Mouse (Mus musculus): ENCODE measurements around the gene Cdc42ep2.
A peak's percentile ranks its signal among the peaks of the same experiment; 100 is the strongest.
"Not testable (repeated sequence)": the region's sequence is repeated elsewhere in the genome, so short reads cannot be mapped to it uniquely, and the experiment has no call there.

Gene Cdc42ep2

DNA sequence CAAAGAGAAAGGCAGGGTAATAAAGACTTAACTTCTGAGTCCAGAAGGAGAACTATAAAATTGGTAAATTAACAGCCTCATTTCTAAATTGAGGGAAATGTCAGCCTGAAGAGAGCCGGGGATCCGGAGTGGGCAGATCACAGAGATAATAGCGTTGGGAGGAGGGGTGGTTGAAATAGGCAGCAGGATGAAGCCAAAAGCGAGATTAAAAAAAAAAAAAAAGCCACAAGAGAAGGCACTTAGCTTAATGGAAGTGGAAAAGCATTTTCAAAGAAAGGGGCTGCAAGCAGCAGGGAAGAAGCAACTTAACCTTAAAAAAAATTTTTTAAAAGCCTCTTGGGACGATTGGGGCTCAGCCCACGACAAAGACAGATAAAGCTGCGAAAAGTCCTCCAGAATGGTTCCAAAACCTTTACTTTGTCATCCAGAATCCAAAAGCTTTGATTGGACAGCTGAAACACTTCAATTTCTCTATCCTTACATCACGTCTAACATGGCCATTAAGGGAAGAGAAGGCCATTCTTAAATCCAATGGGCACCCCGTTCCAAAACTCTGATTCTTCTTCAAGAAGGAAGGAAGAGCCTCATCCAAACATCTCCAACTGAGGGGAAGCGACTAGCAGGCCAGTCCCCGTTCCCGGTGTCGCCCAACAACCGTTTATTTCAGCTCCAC, 13.1 kb downstream of the Cdc42ep2 start:
- DNase-seq: no peak

DNA sequence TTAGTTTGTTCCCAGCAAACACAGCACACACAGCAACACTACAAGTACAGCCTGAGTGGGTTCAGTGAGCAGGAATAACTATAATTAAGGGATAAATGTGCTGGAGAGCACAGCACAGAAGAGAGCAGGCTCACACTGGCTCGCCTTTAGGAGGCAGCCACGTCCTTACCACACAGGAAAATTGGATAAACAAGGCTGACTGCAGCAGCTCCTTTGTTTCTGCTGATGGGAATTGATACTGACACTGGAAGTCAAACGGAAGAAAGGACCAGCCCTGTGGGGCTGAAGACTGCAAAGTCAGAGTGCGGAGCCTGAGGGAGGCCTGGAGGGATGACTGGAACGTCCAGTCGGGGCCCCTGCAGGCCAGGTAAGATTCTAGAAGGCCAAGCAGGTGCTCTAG, 14.4 kb downstream of the Cdc42ep2 start:
- DNase-seq: no peak

DNA sequence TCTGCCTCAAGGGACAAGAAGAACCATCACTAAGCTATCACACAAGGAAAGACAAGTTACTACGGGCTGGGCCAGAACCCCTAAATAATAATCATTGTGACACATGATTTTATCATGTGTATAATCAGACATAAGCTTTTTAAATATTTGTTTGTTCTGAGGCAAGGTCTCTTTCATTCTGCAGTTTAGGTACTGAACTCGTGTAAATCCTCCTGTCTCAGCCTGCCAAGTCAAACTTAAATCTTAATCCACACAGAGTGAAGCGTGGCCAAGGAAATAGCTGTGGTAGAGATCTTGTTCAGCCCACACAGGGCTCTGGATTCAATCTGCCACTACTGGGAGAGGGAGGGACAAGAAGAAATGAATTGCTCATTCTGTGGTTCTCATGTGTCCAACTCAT, 17.3 kb downstream of the Cdc42ep2 start:
- DNase-seq: no peak

DNA sequence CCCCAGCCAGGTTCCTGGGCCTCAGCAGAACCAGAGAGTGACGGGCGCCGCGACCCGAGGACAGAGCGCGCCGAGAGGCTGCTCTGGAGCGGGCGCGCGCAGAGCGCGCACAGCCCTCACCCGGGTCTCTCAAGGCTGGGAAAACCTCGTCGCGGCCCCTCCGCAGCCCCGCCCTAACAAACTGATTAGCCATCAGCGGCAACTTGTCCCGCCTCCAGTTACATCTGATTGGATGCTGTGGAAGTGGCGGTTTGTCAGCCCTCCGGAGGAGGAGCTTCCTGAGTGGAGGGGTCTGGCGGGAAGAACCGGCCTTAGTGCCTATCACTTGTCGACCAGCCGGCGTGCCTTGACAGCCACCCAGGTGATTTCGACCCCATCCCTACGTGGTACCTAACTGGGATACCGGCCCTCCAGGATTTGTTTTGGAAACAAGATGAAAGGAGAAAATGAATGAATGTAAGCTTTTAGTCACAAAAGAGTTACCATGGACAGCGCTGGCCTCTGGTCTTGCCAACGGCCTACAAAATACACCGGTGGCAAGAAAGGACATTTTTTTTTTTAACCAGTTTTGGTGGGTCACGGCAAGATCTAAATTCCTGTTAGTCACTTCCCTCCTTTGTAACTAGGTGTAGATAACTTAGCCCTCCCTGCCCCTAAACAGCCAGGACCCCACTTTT, 30.5 kb downstream of the Cdc42ep2 start, which contains the start of gene Tigd3:
Tigd3 (minus strand) TSS at position 148 of the 677 bp plus-strand sequence.
- DNase-seq: peak; percentile 96

DNA sequence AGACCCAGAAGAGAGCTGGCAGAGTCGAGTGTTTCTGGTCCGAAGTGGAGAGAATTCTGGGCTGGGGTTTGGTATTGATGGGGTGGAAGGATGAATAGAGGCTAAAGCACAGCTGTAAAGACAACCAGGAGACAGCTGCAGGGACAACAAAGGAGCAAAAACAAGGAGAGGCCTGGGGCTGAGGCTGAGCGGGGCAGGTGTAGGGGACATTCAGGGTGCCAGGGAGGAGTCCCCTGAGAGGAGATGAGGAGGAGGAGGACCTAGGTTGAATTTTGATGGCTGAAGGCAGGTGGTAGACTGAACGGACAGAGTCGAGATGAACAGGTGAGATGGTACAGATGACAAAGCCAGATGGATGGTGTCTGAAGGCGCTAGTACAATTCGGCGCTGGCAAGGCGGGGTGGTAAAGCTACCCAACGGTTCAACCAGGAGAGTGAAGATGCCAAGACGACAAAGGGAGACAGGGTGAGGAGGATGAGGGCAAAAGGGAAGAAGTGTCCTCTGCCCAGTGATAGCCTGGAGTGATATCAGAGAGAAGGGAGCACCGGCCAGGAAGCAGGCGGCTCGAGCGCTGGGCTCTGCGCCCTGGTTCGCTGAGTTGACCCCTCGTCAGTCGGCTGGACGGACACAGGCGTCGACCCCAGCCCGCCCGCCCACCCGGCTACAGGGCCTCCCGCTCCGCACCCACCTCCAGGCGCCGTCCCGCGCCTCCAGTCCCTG, 31.2 kb downstream of the Cdc42ep2 start:
- DNase-seq: no peak

DNA sequence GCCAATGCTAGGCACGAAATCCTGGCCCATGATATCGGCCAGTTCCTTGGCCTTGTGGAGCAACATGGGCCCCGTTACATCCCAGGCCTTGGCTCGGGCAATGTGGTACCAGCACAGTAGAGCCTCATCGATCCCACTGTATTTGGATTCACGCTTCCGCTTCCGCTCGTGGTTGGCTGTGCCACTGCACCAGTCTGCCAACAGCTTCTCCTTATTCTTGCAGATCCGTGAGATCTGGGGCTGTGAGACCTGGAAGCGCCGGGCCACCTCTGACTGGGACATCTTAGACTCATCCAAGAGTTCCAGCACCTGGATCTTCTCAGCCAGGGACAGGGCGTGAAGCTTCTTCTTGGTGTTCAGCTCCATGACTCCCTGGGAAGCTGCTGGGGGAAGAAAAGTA, 31.9 kb downstream of the Cdc42ep2 start:
- no peak for DNase-seq

DNA sequence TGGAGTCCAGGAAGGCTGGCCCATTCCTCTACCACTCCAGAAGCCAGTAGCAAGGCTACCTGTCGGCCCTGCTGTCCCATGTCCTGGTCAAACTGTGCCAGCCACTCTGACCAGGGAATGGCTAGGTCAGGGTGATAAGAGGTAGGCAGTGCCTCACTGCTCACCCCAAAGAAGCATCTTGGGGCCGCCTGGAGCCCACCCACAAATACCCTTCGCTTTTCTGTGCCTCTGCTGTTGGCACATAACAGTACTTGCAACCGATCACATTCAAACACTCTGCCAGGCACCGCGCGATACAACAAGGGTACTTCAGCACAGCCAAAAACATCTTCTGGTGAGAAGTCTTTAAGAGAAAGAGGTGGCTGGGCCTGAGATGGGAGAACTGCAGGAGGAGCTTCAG, 32.4 kb downstream of the Cdc42ep2 start:
- DNase-seq: no peak

DNA sequence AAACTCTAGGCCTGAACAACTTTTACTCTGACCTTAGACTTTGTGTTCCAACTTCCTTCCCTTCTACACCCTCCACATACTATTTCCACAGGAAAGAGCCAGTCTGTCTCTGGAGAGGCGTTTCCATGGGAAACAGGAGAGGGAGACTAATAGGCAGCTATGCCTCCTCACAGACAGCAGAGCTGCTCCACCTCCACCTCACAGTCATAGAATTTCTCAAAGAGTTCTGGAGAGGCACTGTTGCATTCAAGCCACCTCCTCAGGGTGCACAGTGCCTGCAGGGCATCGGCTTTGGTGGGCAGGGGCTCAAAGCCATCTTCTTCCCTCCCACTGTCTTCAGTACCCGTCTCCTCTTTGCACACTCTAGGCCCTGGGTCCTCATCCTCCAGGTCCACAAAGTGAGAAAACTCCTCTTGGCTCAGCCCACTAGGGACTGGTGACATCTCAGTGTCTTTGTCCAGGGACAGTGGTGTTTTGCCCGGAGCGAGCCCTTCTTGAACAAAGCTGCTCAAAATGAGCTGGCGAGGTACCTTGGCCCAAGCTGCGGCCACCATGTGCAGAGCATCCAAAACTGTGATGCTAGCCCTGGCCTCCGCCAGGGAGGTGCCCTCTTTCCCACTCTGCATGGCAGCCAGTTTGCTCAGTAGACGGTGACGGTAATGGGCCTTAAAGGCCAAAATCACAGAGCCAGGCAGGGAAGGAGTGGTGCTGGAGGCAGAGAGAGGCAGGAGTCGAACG, 32.9 kb downstream of the Cdc42ep2 start:
- DNase-seq: no peak

DNA sequence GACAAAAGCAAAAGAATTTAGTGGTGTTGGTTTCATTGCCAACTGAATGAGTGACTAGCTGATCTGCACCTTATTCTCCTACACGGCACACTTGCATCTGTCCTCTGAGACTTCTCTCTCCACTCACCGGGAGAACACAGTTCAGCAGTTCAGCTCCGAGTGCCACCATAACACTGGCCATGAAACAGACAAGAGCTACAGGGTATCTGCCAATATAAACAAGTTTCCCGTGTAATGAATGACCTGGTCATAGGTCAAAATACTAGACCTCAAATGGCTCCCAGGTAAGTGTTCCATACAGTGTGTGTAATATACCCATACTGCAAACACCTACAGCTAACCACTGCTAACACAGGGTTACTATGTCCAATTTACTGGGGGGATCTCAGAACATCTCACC, 35.4 kb downstream of the Cdc42ep2 start:
- DNase-seq: no peak

DNA sequence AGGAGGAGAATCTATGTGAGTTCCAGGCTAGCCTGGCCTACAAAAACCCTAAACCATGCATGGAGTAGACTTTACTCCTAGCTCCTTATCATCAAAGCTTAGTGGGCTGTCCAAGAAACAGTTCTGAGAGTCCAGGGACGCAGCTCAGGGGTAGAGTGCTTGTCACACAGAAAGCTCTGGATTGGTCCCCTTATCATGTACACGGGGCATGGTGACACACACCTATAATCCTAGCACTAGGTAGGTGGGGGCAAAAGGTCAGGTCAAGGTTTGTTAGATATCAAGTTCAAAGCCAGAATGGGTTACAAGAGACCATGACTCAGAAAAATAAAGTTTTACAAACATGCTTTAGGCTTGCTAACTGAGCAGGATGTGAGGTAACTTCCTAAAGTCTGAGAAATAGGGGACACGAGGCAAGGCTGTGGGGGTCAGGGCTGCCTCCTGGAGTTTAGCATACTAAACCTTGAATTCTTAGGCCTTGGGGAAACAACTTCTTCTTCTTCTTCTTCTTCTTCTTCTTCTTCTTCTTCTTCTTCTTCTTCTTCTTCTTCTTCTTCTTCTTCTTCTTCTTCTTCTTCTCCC, 37.3 kb downstream of the Cdc42ep2 start:
- DNase-seq: no peak

DNA sequence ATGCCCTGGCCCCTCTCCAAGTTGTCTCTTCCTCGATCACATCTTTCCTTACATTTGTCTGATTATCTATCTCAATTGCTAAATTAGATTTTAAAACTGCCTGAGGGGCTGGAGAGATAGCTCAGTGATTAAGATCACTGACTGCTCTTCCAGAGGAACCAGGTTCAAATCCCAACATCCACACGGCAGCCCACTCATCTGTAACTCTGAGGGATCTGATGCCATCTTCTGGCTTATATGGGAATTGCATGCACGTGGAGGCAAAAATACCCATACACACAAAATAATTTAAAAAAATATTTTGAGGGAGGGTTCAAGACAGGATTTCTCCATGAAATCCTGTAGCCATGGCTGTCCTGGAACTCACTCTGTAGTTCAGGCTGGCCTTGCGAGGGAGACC, 38.8 kb downstream of the Cdc42ep2 start:
- DNase-seq: no peak

DNA sequence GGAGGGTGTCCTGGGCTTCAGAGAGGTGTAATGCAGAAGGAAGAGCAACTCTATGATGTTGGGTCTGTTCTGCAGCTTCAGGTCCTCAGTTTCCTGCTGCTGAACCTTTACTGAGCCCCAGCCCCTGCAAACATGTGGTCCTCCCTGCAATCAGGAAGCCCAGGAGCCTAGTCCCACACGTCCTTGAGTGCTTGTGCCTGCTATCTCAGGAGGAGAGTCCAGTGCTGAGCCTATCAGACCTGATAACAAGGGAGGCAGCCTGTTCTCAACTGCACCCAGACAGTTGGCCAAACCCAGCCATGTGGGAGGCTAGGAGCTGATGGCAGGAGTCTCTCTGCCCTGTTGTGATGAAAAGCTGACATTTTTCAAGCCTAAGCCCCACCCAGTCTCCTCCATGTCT, 40.7 kb downstream of the Cdc42ep2 start:
- DNase-seq: no peak

DNA sequence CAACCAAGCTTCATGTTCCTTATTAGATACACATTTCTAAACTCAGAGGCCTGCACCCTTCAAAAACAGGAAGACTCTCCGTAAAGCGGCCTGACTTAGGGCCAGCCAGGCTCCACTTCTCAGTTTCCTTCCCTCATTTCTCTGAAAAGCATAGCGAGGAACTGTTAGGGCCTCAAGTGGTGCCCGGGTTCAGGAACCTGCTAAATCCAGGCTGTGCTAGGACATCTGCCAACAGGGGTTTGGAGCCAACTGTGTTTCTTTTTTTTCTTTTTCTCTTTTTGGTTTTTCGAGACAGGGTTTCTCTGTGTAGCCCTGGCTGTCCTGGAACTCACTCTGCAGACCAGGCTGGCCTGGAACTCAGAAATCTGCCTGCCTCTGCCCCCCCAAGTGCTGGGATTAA, 42.5 kb downstream of the Cdc42ep2 start:
- DNase-seq: not testable (repeated sequence)

DNA sequence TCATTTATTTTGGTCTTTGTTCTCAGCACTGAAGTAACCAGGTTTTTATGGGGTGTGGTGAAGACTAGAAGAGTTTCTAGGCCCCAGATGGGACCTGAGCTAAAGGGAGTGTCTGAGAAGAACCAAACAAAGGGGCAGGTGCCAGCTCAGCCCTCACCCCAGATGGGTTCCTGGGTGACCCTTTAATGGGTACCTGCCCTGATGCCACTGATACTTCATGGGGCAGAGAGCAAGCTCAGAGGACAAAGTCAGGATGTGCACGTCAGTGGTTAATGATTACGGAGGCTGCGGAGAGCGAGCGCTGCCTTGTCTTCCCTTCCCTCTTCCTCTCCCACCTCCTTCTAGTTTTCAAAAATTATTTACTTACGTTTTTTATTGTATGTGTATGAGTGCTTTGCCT, 43.5 kb downstream of the Cdc42ep2 start:
- no peak for DNase-seq

DNA sequence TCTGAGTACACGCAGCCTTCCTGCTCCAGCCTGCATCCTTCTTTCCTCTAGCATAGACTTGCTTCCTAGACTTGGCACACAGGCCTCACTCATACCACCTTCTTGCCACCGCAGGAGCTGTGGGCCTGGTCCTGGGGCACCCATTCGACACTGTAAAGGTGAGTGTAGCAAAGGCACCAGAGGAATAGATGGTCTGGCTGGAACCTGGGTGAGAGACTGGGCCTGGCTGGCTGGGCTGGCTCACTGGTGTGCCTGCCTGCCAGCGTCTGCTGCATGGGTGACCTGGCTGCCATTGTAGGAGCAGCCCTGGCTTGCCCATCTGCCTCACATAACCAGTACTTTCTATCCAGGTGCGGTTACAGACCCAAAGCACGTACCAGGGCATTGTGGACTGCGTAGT, 44.9 kb downstream of the Cdc42ep2 start:
- DNase-seq: no peak

DNA sequence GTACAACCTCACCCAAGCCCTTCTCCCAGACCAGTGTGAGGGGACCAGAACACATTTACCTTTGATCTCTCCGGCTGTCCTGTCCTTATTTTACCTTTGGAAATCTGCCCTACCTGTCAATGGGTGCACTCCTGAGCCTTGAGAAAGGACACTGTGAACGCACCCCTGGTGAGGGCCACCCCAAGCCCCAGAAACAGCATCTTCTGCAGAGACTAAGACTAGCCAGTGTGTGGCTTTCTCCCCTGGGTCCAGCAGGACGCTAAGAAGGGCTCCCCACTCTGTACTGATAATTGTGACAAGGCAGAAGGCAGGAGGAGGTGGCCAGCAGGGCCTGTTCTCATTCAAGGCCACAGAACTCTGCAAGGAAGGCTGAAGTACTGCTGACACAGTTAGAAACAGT, 45.7 kb downstream of the Cdc42ep2 start:
- DNase-seq: no peak

DNA sequence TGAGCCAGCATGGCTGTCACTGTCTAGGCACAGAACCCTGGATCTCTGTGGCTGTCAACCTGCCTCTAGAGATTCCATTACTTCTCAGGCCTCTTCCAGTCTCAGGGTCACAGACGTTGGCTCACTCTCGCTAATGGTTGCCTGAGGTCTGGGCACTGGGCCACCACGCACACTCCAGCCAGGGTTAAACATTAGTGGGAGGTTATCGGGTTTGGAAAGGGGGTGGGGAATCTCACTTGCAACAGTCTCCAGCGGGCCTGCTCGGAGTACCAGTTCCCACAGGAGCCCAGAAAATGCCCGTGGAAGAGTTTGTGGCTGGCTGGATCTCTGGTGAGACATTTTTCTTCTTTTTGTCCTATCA, 46.3 kb downstream of the Cdc42ep2 start:
- peak; percentile 61 to 78 for DNase-seq

DNA sequence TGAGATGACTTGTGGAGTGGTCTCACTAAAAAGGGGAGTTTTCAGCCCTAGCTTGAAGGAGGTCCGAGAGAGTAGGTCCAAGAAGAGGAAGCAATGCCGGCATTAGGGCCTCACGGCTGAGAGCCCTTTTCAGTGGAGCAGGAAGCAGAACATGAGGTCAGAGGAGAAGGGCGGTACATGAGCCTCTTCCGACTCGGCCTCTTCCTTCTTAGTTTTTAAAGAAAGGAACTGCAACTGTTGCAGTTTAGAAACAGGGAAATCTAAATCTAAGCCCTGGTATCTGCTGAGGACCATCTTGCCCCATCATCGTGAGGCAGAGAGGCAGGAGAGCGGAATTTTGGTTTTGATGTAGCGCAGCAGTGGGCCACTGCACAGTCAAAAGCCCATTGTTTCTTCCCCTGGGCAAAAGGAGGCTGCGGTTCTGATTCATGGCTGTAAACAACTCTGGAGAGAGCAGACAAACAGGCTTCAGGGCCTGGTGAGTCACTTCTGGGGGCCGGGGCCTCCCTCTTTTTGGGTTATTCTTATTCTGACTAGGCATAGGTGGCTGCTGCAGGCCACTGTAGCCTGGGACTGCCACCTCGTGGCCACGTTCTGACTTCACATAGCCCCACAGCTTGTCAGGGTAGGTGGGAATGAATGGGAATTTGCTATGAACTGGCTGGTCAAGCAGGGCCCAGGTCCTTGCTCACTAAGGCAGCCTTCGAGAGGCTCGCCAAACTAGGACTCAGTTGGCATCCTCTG, 46.8 kb downstream of the Cdc42ep2 start, which contains the start of gene Slc25a45:
Slc25a45 (plus strand) TSS at position 191 of the 744 bp plus-strand sequence.
- DNase-seq: peak; percentile 87

DNA sequence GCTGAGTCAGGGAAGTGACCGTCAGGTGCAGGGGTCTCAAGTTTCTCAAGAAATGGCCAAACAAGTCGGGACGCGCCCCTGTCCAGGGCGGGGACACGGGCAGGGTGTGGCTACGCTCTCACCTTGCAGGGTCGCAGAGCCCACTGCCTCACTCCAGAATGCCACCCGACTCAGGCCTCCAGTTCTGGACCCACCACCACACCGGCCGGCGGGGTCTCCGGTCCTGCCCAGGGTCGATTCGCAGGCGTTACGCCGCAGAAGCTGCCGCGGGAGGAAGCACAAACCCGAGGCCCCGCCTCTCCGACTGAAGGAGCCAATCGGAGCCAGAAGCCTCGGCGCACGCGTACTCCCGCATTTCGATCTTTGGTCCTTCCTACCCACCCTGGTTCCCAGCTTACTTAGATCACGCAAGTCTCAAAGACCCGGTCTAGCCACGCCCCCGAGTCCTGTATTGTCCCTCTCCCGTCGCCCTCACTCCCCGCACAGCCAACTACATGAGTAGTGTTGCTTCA, 49.6 kb downstream of the Cdc42ep2 start, which contains the start of gene Frmd8:
Frmd8 (minus strand) TSS at position 306 of the 512 bp plus-strand sequence.
- peak; percentile 96 for DNase-seq

DNA sequence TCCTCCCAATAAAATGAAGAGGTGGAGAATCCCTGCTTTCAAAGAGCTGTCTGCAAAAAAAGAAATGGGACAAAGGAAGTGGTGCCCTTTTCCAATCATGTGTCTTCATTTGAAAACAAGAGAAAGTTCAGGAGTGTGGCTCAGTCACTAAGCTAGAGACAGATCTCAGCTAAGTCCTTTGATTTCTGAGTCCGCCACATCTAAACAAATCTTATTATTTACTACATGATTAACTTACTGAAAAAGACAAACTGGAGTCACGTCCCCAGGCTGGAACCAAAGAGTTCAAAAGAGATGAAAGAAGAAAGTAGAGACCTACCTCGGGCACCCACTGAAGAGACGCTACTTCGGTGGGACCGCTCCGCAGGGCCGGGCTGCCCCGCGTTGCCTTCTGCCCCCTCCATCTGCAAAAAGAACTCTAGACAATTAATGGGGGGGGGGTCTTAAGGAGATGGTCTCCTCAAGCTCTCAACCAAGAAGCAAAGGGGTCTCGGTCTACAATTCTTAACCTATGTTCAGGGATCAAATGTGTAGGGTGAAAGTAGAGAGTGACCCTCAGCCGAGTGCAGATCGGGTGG, 50.1 kb downstream of the Cdc42ep2 start:
- no peak for DNase-seq

DNA sequence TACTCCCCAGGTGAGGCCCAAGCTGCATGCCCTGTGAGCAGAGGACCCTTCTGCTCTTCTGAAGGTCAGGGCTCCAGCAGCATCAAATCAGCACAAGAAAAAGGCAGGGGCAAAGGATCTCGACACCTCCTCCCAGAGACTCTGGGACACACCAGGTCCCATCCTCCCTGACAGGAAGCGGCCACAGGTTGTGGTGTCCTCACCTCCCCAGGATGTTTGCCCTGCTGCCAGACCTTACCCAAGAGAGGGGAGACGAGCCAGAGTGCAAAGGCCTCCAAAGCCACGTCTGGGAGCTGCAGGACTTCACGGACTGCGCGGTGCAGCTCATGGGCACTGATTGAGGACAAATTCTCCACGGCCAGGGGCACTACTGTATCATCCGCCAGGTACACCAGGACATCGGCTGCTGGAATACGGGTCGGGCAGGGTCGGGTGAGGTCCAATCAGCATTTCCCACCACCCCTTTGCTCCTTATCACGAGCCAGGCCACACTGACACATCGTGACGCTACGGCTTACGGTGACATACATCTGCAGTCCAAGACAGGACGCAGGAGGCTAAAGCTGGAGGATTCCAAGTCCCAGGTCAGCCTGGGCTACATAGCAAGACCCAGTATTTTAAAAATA, 51.6 kb downstream of the Cdc42ep2 start:
- DNase-seq: no peak

Data from lung, postnatal 4 days (tissue).